In genomic region chr11:75970629-75971028, GRCm38 (mm10) we compare ENCODE assay signal across 18 mouse cellular contexts. TPM values are rescaled to one million over a fixed set of nuclear protein-coding genes. Genes with fewer than 3 reads are reported as not detected.
DNase-seq lines count a peak whose midpoint lies in the region; ATAC-seq and TF ChIP-seq lines count a peak whose summit lies in the region.
"Had no signal": no experiment of that assay in that cellular context is flagged by ENCODE, and none has a peak within 500 bp of the region (broad histone marks: within the 10 kb centered on the region; RNA-seq: fewer than 3 reads in every experiment).

No protein-coding gene starts in this region.

- ATAC-seq in forebrain, postnatal 0 days: no peak
- no peak for ATAC-seq in liver, postnatal 0 days
- ATAC-seq in liver, embryonic 11.5 days (replicated peaks; ENCODE audit: low FRiP score): no peak

- no peaks in the 10 kb centered on the region; the same call in 1 of the 2 replicates for H3K4me1 ChIP-seq in forebrain, postnatal 0 days (ENCODE audit: insufficient read depth)
- H3K4me1 ChIP-seq in forebrain, embryonic 10.5 days: peaks cover 27% of the 10 kb centered on the region
- H3K4me1 ChIP-seq in liver, postnatal 0 days (ENCODE audit: insufficient read depth): peaks cover 6% of the 10 kb centered on the region
- H3K4me1 ChIP-seq in liver, embryonic 11.5 days (replicated peaks; ENCODE audit: control insufficient read depth, insufficient read depth, low read length): peaks cover 8% of the 10 kb centered on the region
- H3K4me1 ChIP-seq in E14TG2a.4 (replicated peaks; ENCODE audit: low read depth, low read length): peaks cover 13% of the 10 kb centered on the region

- no peaks in the 10 kb centered on the region for H3K9me3 ChIP-seq in forebrain, postnatal 0 days (ENCODE audit: low read length)
- H3K9me3 ChIP-seq in forebrain, embryonic 10.5 days: no peaks in the 10 kb centered on the region
- H3K9me3 ChIP-seq in liver, postnatal 0 days (ENCODE audit: low read length): peaks cover 3% of the 10 kb centered on the region; the same call in 1 of the 2 replicates
- H3K9me3 ChIP-seq in liver, embryonic 11.5 days (ENCODE audit: control insufficient read depth, low read length): no peaks in the 10 kb centered on the region
- H3K9me3 ChIP-seq in E14TG2a.4 (ENCODE audit: low read length): peaks cover 6% of the 10 kb centered on the region; the same call in 1 of the 2 replicates
- H3K9me3 ChIP-seq: forebrain, embryonic 12.5 days; liver, embryonic 15.5 days; neural tube, embryonic 12.5 days had no signal

- no peaks in the 10 kb centered on the region for H3K36me3 ChIP-seq in forebrain, postnatal 0 days (ENCODE audit: insufficient read depth)
- no peaks in the 10 kb centered on the region for H3K36me3 ChIP-seq in forebrain, embryonic 10.5 days (replicated peaks)
- no peaks in the 10 kb centered on the region for H3K36me3 ChIP-seq in liver, postnatal 0 days (replicated peaks; ENCODE audit: insufficient read depth, low read length)
- H3K36me3 ChIP-seq in liver, embryonic 11.5 days (ENCODE audit: control insufficient read depth, insufficient read depth, low read length): no peaks in the 10 kb centered on the region
- no peaks in the 10 kb centered on the region for H3K36me3 ChIP-seq in E14TG2a.4 (ENCODE audit: insufficient read depth, low read length)
- H3K36me3 ChIP-seq: forebrain, embryonic 12.5 days; limb, embryonic 12.5 days; liver, embryonic 15.5 days; neural tube, embryonic 12.5 days had no signal

- no peak for DNase-seq in forebrain, postnatal 0 days
- DNase-seq in forebrain, embryonic 10.5 days (ENCODE audit: extremely low spot score, low spot score): no peak
- no peak for DNase-seq in liver, postnatal 0 days
- DNase-seq in liver, embryonic 11.5 days (ENCODE audit: low spot score): no peak
- DNase-seq in naive thymus-derived CD4-positive, alpha-beta T cell, adult 2 months (ENCODE audit: low read depth): peak; percentile 59
- DNase-seq in T-cell, adult 2 months (ENCODE audit: low spot score): no peak
- DNase-seq in embryo, embryonic 9.5 days (ENCODE audit: extremely low spot score): no peak
- DNase-seq: adrenal gland, adult 2 months; cerebellum, adult 18-20 months; kidney, adult 18-20 months; midbrain, embryonic 14.5 days had no signal

- H3K27ac ChIP-seq in forebrain, postnatal 0 days (ENCODE audit: low read depth, low read length): no peak overlapping the region
- no peak overlapping the region for H3K27ac ChIP-seq in forebrain, embryonic 10.5 days
- H3K27ac ChIP-seq in liver, postnatal 0 days (ENCODE audit: low read depth): no peak overlapping the region
- no peak overlapping the region for H3K27ac ChIP-seq in liver, embryonic 11.5 days (ENCODE audit: low read depth, low read length)
- H3K27ac ChIP-seq: forebrain, embryonic 12.5 days; limb, embryonic 12.5 days; liver, embryonic 15.5 days; macrophage; neural tube, embryonic 12.5 days had no signal

- H3K4me2 ChIP-seq in forebrain, postnatal 0 days (ENCODE audit: low read depth): no peak overlapping the region
- no peak overlapping the region for H3K4me2 ChIP-seq in liver, postnatal 0 days (ENCODE audit: low read depth, low read length)
- H3K4me2 ChIP-seq in liver, embryonic 11.5 days: no peak overlapping the region
- H3K4me2 ChIP-seq: forebrain, embryonic 12.5 days; limb, embryonic 12.5 days; liver, embryonic 15.5 days; neural tube, embryonic 12.5 days had no signal

- no peak for TF ChIP-seq EP300 in liver, postnatal 0 days (IDR thresholded peaks at IDR 0.05; ENCODE audit: low read depth)

- H3K4me3 ChIP-seq in forebrain, postnatal 0 days (ENCODE audit: low read depth, low read length): no peak overlapping the region
- no peak overlapping the region for H3K4me3 ChIP-seq in forebrain, embryonic 10.5 days
- H3K4me3 ChIP-seq in liver, postnatal 0 days (ENCODE audit: low read depth, low read length): no peak overlapping the region
- H3K4me3 ChIP-seq in liver, embryonic 11.5 days (ENCODE audit: low read depth, low read length): no peak overlapping the region
- H3K4me3 ChIP-seq in E14TG2a.4 (replicated peaks; ENCODE audit: low read length): no peak overlapping the region
- H3K4me3 ChIP-seq: forebrain, embryonic 12.5 days; limb, embryonic 12.5 days; liver, embryonic 15.5 days; neural tube, embryonic 12.5 days had no signal

- no peaks in the 10 kb centered on the region for H3K27me3 ChIP-seq in forebrain, postnatal 0 days (ENCODE audit: insufficient read depth, low read length)
- peaks cover 61% of the 10 kb centered on the region for H3K27me3 ChIP-seq in forebrain, embryonic 10.5 days (ENCODE audit: poor library complexity, severe bottlenecking)
- peaks cover 3% of the 10 kb centered on the region for H3K27me3 ChIP-seq in liver, postnatal 0 days (ENCODE audit: insufficient read depth, low read length)
- H3K27me3 ChIP-seq in liver, embryonic 11.5 days (replicated peaks; ENCODE audit: control insufficient read depth, insufficient read depth, low read length): peaks cover 41% of the 10 kb centered on the region
- H3K27me3 ChIP-seq in E14TG2a.4 (ENCODE audit: insufficient read depth, low read length): peaks cover 46% of the 10 kb centered on the region

- no peak overlapping the region for H3K9ac ChIP-seq in forebrain, postnatal 0 days
- H3K9ac ChIP-seq in liver, postnatal 0 days (replicated peaks): no peak overlapping the region
- H3K9ac ChIP-seq in liver, embryonic 11.5 days (ENCODE audit: low read depth, low read length): no peak overlapping the region
- H3K9ac ChIP-seq: forebrain, embryonic 12.5 days; limb, embryonic 12.5 days; liver, embryonic 15.5 days; neural tube, embryonic 12.5 days had no signal

- WGBS in forebrain, postnatal 0 days: 21% methylated on average over 3 of the region's 3 CpGs
- 23% methylated on average over 3 of the region's 3 CpGs for WGBS in forebrain, embryonic 10.5 days
- 24% methylated on average over 3 of the region's 3 CpGs for WGBS in liver, postnatal 0 days (ENCODE audit: insufficient replicate concordance)
- WGBS in liver, embryonic 11.5 days: 19% methylated on average over 3 of the region's 3 CpGs

- 0 out of 2 replicates have a peak, but pooled peaks have one; percentile 14 for TF ChIP-seq CTCF in forebrain, postnatal 0 days (IDR thresholded peaks at IDR 0.05; ENCODE audit: low read depth)
- TF ChIP-seq CTCF in liver, postnatal 0 days (IDR thresholded peaks at IDR 0.05; ENCODE audit: low read depth): peak; percentile 33
- TF ChIP-seq CTCF in E14TG2a.4 (conservative IDR thresholded peaks at IDR 0.05; ENCODE audit: low read length): peak; percentile 31

RNA-seq across cellular contexts. Expression of gene 1700016K19Rik, which starts 29.1 kb away (rescaled TPM):
- 5.0 and 10.0 TPM in 2 replicates for total RNA-seq in forebrain, postnatal 0 days (2014; rRNA removed)
- 7.7 and 8.0 TPM in 2 replicates for polyA plus RNA-seq in forebrain, postnatal 0 days (2015; fragmentation: Nextera tagmentation; extraction: Ambion mirVana)
- polyA plus RNA-seq in forebrain, embryonic 10.5 days (2016; fragmentation: Nextera tagmentation; extraction: Ambion mirVana): 0.23 and 0.62 TPM in 2 replicates
- polyA plus RNA-seq in liver, postnatal 0 days (2015; fragmentation: Nextera tagmentation; extraction: Ambion mirVana): not detected in 2 replicates
- not detected in 2 replicates for polyA plus RNA-seq in liver, embryonic 11.5 days (2014; fragmentation: Nextera tagmentation; extraction: Ambion mirVana)
- total RNA-seq: adrenal gland, adult 2 months; hematopoietic stem cell, adult 5-6 weeks had no signal
- polyA plus RNA-seq: adrenal gland, adult 2 months; liver, embryonic 15.5 days; macrophage had no signal

RNA-seq across cellular contexts. Expression of gene Rph3al, which starts 32.4 kb away (rescaled TPM):
- total RNA-seq in forebrain, postnatal 0 days (2014; rRNA removed): 1.4 and 1.9 TPM in 2 replicates
- polyA plus RNA-seq in forebrain, postnatal 0 days (2015; fragmentation: Nextera tagmentation; extraction: Ambion mirVana): 1.5 and 2.4 TPM in 2 replicates
- 2.1 and 2.9 TPM in 2 replicates for polyA plus RNA-seq in forebrain, embryonic 10.5 days (2016; fragmentation: Nextera tagmentation; extraction: Ambion mirVana)
- 0.83 and 0.86 TPM in 2 replicates for polyA plus RNA-seq in liver, postnatal 0 days (2015; fragmentation: Nextera tagmentation; extraction: Ambion mirVana)
- 1.4 and 1.5 TPM in 2 replicates for polyA plus RNA-seq in liver, embryonic 11.5 days (2014; fragmentation: Nextera tagmentation; extraction: Ambion mirVana)
- polyA plus RNA-seq: macrophage had no signal

RNA-seq across cellular contexts. Expression of gene Rflnb, which starts 57.0 kb away (rescaled TPM):
- total RNA-seq in forebrain, postnatal 0 days (2014; rRNA removed): 11.6 and 12.7 TPM in 2 replicates
- polyA plus RNA-seq in forebrain, postnatal 0 days (2015; fragmentation: Nextera tagmentation; extraction: Ambion mirVana): 9.1 and 14.0 TPM in 2 replicates
- polyA plus RNA-seq in forebrain, embryonic 10.5 days (2016; fragmentation: Nextera tagmentation; extraction: Ambion mirVana): 15.4 and 16.8 TPM in 2 replicates
- polyA plus RNA-seq in liver, postnatal 0 days (2015; fragmentation: Nextera tagmentation; extraction: Ambion mirVana): 7.8 and 7.9 TPM in 2 replicates
- polyA plus RNA-seq in liver, embryonic 11.5 days (2014; fragmentation: Nextera tagmentation; extraction: Ambion mirVana): 7.5 and 7.9 TPM in 2 replicates
